Mouse (Mus musculus): ENCODE measurements at regions not wholly inside any gene's neighbourhood (a gene's known extent, or its start where the extent isn't known, plus 50 kb on each side); places are given as distances from the start of the nearest gene placed in this dataset.

- H3K27ac ChIP-seq (ENCODE audit: low read length) = no peak overlapping the region
- H3K4me3 ChIP-seq (ENCODE audit: low read length) = no peak overlapping the region
- H3K9me3 ChIP-seq (ENCODE audit: low read length) = no peaks in the 10 kb centered on the region
- H3K27me3 ChIP-seq (ENCODE audit: insufficient read depth, low read length) = no peaks in the 10 kb centered on the region
- H3K4me2 ChIP-seq (replicated peaks; ENCODE audit: low read depth, low read length) = no peak overlapping the region
- no peaks in the 10 kb centered on the region for H3K4me1 ChIP-seq (ENCODE audit: insufficient read depth, low read length)
- H3K9ac ChIP-seq (replicated peaks; ENCODE audit: low read length) = no peak overlapping the region
- 38% methylated on average over 6 of the region's 6 CpGs for WGBS
- no peak; the same call in 1 of the 2 replicates for ATAC-seq (ENCODE audit: low FRiP score, low TSS enrichment)
- H3K36me3 ChIP-seq (ENCODE audit: insufficient read depth, low read length) = no peaks in the 10 kb centered on the region
Measured at GRCm38 (mm10) chr6:112191032-112191431, 82.5 kb upstream of the Lmcd1 start.

- Histone ChIP-seq H3K9me3 (ENCODE audit: low read length) (no peaks in the 10 kb centered on the region), H3K36me3 (ENCODE audit: insufficient read depth, low read length) (no peaks in the 10 kb centered on the region), H3K4me1 (ENCODE audit: insufficient read depth, low read length) (no peaks in the 10 kb centered on the region), H3K4me3 (ENCODE audit: low read length) (no peak overlapping the region), H3K27ac (ENCODE audit: low read length) (no peak overlapping the region), H3K9ac (replicated peaks; ENCODE audit: low read length) (no peak overlapping the region), H3K27me3 (ENCODE audit: insufficient read depth, low read length) (no peaks in the 10 kb centered on the region), H3K4me2 (replicated peaks; ENCODE audit: low read depth, low read length) (peak overlapping the region; percentile 35)
- 9% methylated on average over 16 of the region's 16 CpGs for WGBS
- peak; percentile 90 for ATAC-seq (ENCODE audit: low FRiP score, low TSS enrichment)
Measured at GRCm38 (mm10) chr6:112197445-112197844, 76.1 kb upstream of the Lmcd1 start.

- H3K4me2 ChIP-seq (replicated peaks; ENCODE audit: low read depth, low read length) = no peak overlapping the region
- H3K9me3 ChIP-seq (ENCODE audit: low read length) = no peaks in the 10 kb centered on the region
- no peak overlapping the region for H3K9ac ChIP-seq (replicated peaks; ENCODE audit: low read length)
- H3K36me3 ChIP-seq (ENCODE audit: insufficient read depth, low read length) = no peaks in the 10 kb centered on the region
- no peaks in the 10 kb centered on the region for H3K27me3 ChIP-seq (ENCODE audit: insufficient read depth, low read length)
- ATAC-seq (ENCODE audit: low FRiP score, low TSS enrichment) = no peak
- H3K4me1 ChIP-seq (ENCODE audit: insufficient read depth, low read length) = peaks cover 3% of the 10 kb centered on the region; the same call in 1 of the 2 replicates
- 79% methylated on average over 4 of the region's 4 CpGs for WGBS
- H3K27ac ChIP-seq (ENCODE audit: low read length) = no peak overlapping the region
- no peak overlapping the region for H3K4me3 ChIP-seq (ENCODE audit: low read length)
Measured at GRCm38 (mm10) chr6:112199241-112199640, 74.3 kb upstream of the Lmcd1 start.

- H3K27ac ChIP-seq (ENCODE audit: low read length) = no peak overlapping the region
- H3K4me2 ChIP-seq (replicated peaks; ENCODE audit: low read depth, low read length) = no peak overlapping the region
- H3K9me3 ChIP-seq (ENCODE audit: low read length) = no peaks in the 10 kb centered on the region
- H3K9ac ChIP-seq (replicated peaks; ENCODE audit: low read length) = no peak overlapping the region
- H3K4me3 ChIP-seq (ENCODE audit: low read length) = no peak overlapping the region
- peaks cover 3% of the 10 kb centered on the region; the same call in 1 of the 2 replicates for H3K4me1 ChIP-seq (ENCODE audit: insufficient read depth, low read length)
- no peaks in the 10 kb centered on the region for H3K36me3 ChIP-seq (ENCODE audit: insufficient read depth, low read length)
- H3K27me3 ChIP-seq (ENCODE audit: insufficient read depth, low read length) = no peaks in the 10 kb centered on the region
- 88% methylated on average over 4 of the region's 4 CpGs for WGBS
- no peak for ATAC-seq (ENCODE audit: low FRiP score, low TSS enrichment)
Measured at GRCm38 (mm10) chr6:112202120-112202519, 71.4 kb upstream of the Lmcd1 start.

GRCm38 (mm10) chr6:112203321-112203720 is 70.2 kb upstream of the Lmcd1 start:
- H3K4me3 ChIP-seq (ENCODE audit: low read length) = no peak overlapping the region
- H3K36me3 ChIP-seq (ENCODE audit: insufficient read depth, low read length) = no peaks in the 10 kb centered on the region
- H3K27me3 ChIP-seq (ENCODE audit: insufficient read depth, low read length) = no peaks in the 10 kb centered on the region
- H3K27ac ChIP-seq (ENCODE audit: low read length) = no peak overlapping the region
- no peak for ATAC-seq (ENCODE audit: low FRiP score, low TSS enrichment)
- H3K4me2 ChIP-seq (replicated peaks; ENCODE audit: low read depth, low read length) = no peak overlapping the region
- H3K9me3 ChIP-seq (ENCODE audit: low read length) = no peaks in the 10 kb centered on the region
- 32% methylated on average over 2 of the region's 2 CpGs for WGBS
- H3K4me1 ChIP-seq (ENCODE audit: insufficient read depth, low read length) = peaks cover 3% of the 10 kb centered on the region; the same call in 1 of the 2 replicates
- no peak overlapping the region; the same call in 1 of the 2 replicates for H3K9ac ChIP-seq (replicated peaks; ENCODE audit: low read length)

- Histone ChIP-seq H3K27ac (ENCODE audit: low read length) (no peak overlapping the region), H3K4me1 (ENCODE audit: insufficient read depth, low read length) (peaks cover 4% of the 10 kb centered on the region), H3K9me3 (ENCODE audit: low read length) (no peaks in the 10 kb centered on the region), H3K36me3 (ENCODE audit: insufficient read depth, low read length) (no peaks in the 10 kb centered on the region), H3K4me2 (replicated peaks; ENCODE audit: low read depth, low read length) (no peak overlapping the region), H3K9ac (replicated peaks; ENCODE audit: low read length) (no peak overlapping the region), H3K27me3 (ENCODE audit: insufficient read depth, low read length) (no peaks in the 10 kb centered on the region), H3K4me3 (ENCODE audit: low read length) (no peak overlapping the region)
- ATAC-seq (ENCODE audit: low FRiP score, low TSS enrichment) = no peak
- 62% methylated on average over 2 of the region's 2 CpGs for WGBS
Measured at GRCm38 (mm10) chr6:112204956-112205355, 68.6 kb upstream of the Lmcd1 start.

DNA sequence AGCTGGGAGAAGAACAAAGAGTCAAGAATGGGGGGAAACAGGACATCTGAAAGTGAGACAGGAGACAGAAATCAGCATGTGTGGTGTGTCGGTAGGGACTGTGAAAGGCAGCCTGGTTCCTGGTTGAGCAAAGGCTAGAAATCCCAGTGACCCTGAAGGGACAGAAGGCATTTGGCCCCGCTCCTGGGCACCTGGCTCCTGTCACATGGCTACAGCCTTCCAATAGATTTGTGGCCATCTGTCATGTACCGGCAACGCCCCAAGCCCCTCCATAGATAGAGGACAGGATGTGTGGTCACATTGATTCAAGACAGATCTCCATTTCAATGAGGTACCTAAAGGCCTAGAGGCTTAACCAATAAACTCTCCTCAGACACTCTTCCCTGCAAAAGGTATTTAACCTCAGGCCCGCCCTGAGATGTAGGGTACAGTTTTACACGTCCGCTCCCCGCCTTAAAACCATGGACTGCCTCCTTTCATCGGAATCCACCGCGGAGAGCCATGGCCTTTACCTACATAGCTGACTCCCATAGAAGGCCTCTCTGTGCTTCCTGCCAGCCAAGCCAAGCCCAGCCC is 68.0 kb upstream of the Lmcd1 start:
- 85% methylated on average over 11 of the region's 11 CpGs for WGBS
- no peaks in the 10 kb centered on the region for H3K9me3 ChIP-seq (ENCODE audit: low read length)
- H3K27ac ChIP-seq (ENCODE audit: low read length) = no peak overlapping the region
- no peak overlapping the region for H3K4me2 ChIP-seq (replicated peaks; ENCODE audit: low read depth, low read length)
- peaks cover 10% of the 10 kb centered on the region for H3K4me1 ChIP-seq (ENCODE audit: insufficient read depth, low read length)
- ATAC-seq (ENCODE audit: low FRiP score, low TSS enrichment) = no peak
- no peaks in the 10 kb centered on the region for H3K27me3 ChIP-seq (ENCODE audit: insufficient read depth, low read length)
- H3K36me3 ChIP-seq (ENCODE audit: insufficient read depth, low read length) = no peaks in the 10 kb centered on the region
- H3K9ac ChIP-seq (replicated peaks; ENCODE audit: low read length) = no peak overlapping the region
- H3K4me3 ChIP-seq (ENCODE audit: low read length) = no peak overlapping the region

DNA sequence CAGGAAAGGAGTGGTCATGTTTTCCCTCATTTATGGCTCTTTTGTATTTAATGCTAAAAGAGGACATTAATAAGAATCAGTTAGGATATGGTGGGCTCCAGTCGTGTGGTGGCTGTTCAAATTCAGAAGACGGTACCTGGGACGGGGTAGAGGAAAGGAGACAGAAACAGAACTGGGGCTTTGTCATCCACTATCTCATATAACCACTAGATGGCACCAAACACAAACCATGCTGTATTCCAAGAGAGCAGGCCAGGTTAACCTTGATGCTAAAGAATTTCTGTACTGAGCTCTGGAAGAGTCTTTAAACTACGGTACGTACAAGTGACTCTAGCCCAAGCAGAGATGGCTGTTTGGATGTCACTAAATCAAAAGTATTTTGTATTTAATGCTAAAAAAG is 66.3 kb upstream of the Lmcd1 start:
- Histone ChIP-seq H3K4me3 (ENCODE audit: low read length) (no peak overlapping the region), H3K27ac (ENCODE audit: low read length) (no peak overlapping the region), H3K9ac (replicated peaks; ENCODE audit: low read length) (no peak overlapping the region), H3K36me3 (ENCODE audit: insufficient read depth, low read length) (no peaks in the 10 kb centered on the region), H3K9me3 (ENCODE audit: low read length) (no peaks in the 10 kb centered on the region), H3K27me3 (ENCODE audit: insufficient read depth, low read length) (no peaks in the 10 kb centered on the region), H3K4me2 (replicated peaks; ENCODE audit: low read depth, low read length) (no peak overlapping the region), H3K4me1 (ENCODE audit: insufficient read depth, low read length) (peaks cover 14% of the 10 kb centered on the region)
- no peak for ATAC-seq (ENCODE audit: low FRiP score, low TSS enrichment)
- whole genome bisulfite sequencing = 23% methylated on average over 5 of the region's 5 CpGs

DNA sequence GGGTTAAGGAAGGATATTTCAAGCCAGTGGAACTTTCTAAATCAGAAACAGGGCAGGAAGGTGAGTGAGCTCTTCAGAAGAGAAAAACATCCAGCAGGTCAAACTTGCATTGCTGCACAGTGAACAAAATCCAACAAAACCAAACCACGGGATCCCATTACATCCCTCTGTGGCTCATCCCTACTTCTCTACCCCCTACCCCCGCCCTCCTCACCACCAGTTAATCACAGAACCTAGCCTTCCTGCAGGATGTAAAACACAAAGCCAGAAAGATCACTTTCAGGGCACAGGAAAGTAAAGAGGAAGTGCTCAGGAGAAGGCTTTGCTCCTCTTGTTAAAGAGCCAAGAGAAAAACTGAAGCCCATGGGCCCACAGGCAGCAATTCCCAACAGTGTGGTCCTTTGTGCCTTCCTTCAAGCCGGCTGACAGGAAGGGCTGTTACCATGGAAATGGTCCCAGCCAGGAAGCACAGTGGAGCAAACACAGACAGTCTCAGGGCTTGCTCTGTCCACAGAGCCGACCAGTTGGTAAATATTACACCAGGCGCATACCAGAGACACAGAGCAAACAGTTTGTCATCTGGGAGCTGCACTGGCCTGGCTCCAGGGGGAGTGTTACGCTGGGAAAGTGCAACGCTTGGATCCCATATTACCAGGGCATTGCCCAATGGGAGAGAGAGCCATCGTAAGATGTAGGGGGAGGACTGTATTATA is 63.2 kb upstream of the Lmcd1 start:
- no peak overlapping the region for H3K4me3 ChIP-seq (ENCODE audit: low read length)
- peak; percentile 96 for ATAC-seq (ENCODE audit: low FRiP score, low TSS enrichment)
- no peak overlapping the region for H3K9ac ChIP-seq (replicated peaks; ENCODE audit: low read length)
- no peaks in the 10 kb centered on the region for H3K27me3 ChIP-seq (ENCODE audit: insufficient read depth, low read length)
- H3K9me3 ChIP-seq (ENCODE audit: low read length) = no peaks in the 10 kb centered on the region
- no peak overlapping the region for H3K4me2 ChIP-seq (replicated peaks; ENCODE audit: low read depth, low read length)
- H3K36me3 ChIP-seq (ENCODE audit: insufficient read depth, low read length) = no peaks in the 10 kb centered on the region
- peak overlapping the region; percentile 83 for H3K27ac ChIP-seq (ENCODE audit: low read length)
- peaks cover 11% of the 10 kb centered on the region for H3K4me1 ChIP-seq (ENCODE audit: insufficient read depth, low read length)
- 17% methylated on average over 8 of the region's 8 CpGs for WGBS

- no peaks in the 10 kb centered on the region for H3K9me3 ChIP-seq (ENCODE audit: low read length)
- no peaks in the 10 kb centered on the region for H3K27me3 ChIP-seq (ENCODE audit: insufficient read depth, low read length)
- H3K4me2 ChIP-seq (replicated peaks; ENCODE audit: low read depth, low read length) = no peak overlapping the region
- WGBS = 80% methylated on average over 3 of the region's 3 CpGs
- H3K4me3 ChIP-seq (ENCODE audit: low read length) = no peak overlapping the region
- ATAC-seq (ENCODE audit: low FRiP score, low TSS enrichment) = no peak
- no peaks in the 10 kb centered on the region for H3K36me3 ChIP-seq (ENCODE audit: insufficient read depth, low read length)
- H3K4me1 ChIP-seq (ENCODE audit: insufficient read depth, low read length) = no peaks in the 10 kb centered on the region
- no peak overlapping the region for H3K9ac ChIP-seq (replicated peaks; ENCODE audit: low read length)
- H3K27ac ChIP-seq (ENCODE audit: low read length) = no peak overlapping the region
Measured at GRCm38 (mm10) chr6:112216868-112217267, 56.7 kb upstream of the Lmcd1 start.
